Mouse (Mus musculus) left cerebral cortex, adult 18-20 months (tissue): ENCODE measurements around the gene Gm12253. TPM values are rescaled to one million over a fixed set of nuclear protein-coding genes. Genes with fewer than 3 reads are reported as not detected.

ENCODE experiments used
- DNase-seq, 2 experiments: peaks; one replicate each; pipeline ENCODE4 v3.0.0; 2021 to 2022; ENCODE audit warnings: low spot score in 2 of 2, mixed read lengths in 1 of 2
- long read RNA-seq, 2 experiments: library from polyadenylated mRNA; stranded (forward); transcript quantifications; one replicate each; pipeline ENCODE4 v2.0.0; 2021
- total RNA-seq, 2 experiments: library from RNA; stranded (reverse); gene quantifications; 2 replicates each; pipeline ENCODE4 v1.2.3; 2021

Gene Gm12253
- total RNA-seq, result not detected
- long read RNA-seq, experiment 1, result 0 reads
- long read RNA-seq, experiment 2, result 0 reads

GRCm38 (mm10) chr11:58432259-58432658, at the start of gene Gm12253:
TSS of gene Gm12253 (plus strand) at chr11:58432559.
- DNase-seq, result no peak

GRCm38 (mm10) chr11:58399985-58400645, 32.2 kb upstream of the Gm12253 start:
- DNase-seq, result no peak

GRCm38 (mm10) chr11:58400655-58401054, 31.7 kb upstream of the Gm12253 start:
- no peak for DNase-seq

- no peak for DNase-seq
Measured at GRCm38 (mm10) chr11:58408066-58408465, 24.3 kb upstream of the Gm12253 start.

- DNase-seq, result no peak
Measured at GRCm38 (mm10) chr11:58418336-58418735, 14.0 kb upstream of the Gm12253 start.

GRCm38 (mm10) chr11:58420815-58421214, 11.5 kb upstream of the Gm12253 start, which contains the start of gene 1810065E05Rik:
TSS of gene 1810065E05Rik (plus strand) at chr11:58421111.
- no peak for DNase-seq

- no peak for DNase-seq
Measured at GRCm38 (mm10) chr11:58437866-58438265, 5.5 kb downstream of the Gm12253 start.

- no peak for DNase-seq
Measured at GRCm38 (mm10) chr11:58452759-58453158, 20.4 kb downstream of the Gm12253 start, which contains the start of gene Lypd9. TSS of gene Lypd9 (minus strand) at chr11:58452923.

- DNase-seq, result no peak
Measured at GRCm38 (mm10) chr11:58453592-58453991, 21.2 kb downstream of the Gm12253 start.

GRCm38 (mm10) chr11:58462170-58462569, 29.8 kb downstream of the Gm12253 start, which contains the start of gene Olfr30:
TSS of gene Olfr30 (minus strand) at chr11:58462270.
- DNase-seq, result no peak

Other genes starting within 250 kb of the Gm12253 start
- 1 to 10 TPM; 3.8 to 5.4 TPM for gene Igtp, start 233.0 kb upstream of the Gm12253 start, total RNA-seq
- gene Irgm2, start 232.9 kb upstream of the Gm12253 start, total RNA-seq, result 1 to 10 TPM; 2.4 to 3.6 TPM
- not detected for gene 4930438A08Rik, start 157.8 kb upstream of the Gm12253 start, total RNA-seq
- 10 to 100 TPM; 25.4 to 28.9 TPM for gene Zfp692, start 125.5 kb upstream of the Gm12253 start, total RNA-seq
- 10 to 100 TPM; 39.4 to 45.1 TPM for gene Zfp672, start 102.2 kb upstream of the Gm12253 start, total RNA-seq
- 10 to 100 TPM; 50.1 to 53.7 TPM for gene Sh3bp5l, start 101.8 kb upstream of the Gm12253 start, total RNA-seq
- not detected for gene Lypd8, start 53.5 kb upstream of the Gm12253 start, total RNA-seq
- not detected for gene 1810065E05Rik, start 11.4 kb upstream of the Gm12253 start, total RNA-seq
- gene Lypd9, start 20.4 kb downstream of the Gm12253 start, total RNA-seq, result not detected
- not detected for gene Olfr30, start 29.7 kb downstream of the Gm12253 start, total RNA-seq
- gene Olfr332, start 60.0 kb downstream of the Gm12253 start, total RNA-seq, result not detected
- gene Olfr331, start 70.0 kb downstream of the Gm12253 start, total RNA-seq, result not detected
- not detected for gene Olfr330, start 102.3 kb downstream of the Gm12253 start, total RNA-seq
- gene Olfr329-ps, start 113.9 kb downstream of the Gm12253 start, total RNA-seq, result not detected
- not detected for gene Olfr328, start 123.1 kb downstream of the Gm12253 start, total RNA-seq
- gene Olfr224, start 138.0 kb downstream of the Gm12253 start, total RNA-seq, result not detected
- gene Olfr325, start 145.2 kb downstream of the Gm12253 start, total RNA-seq, result not detected
- gene Olfr324, start 162.6 kb downstream of the Gm12253 start, total RNA-seq, result not detected
- not detected for gene 2210407C18Rik, start 183.5 kb downstream of the Gm12253 start, total RNA-seq
- not detected for gene Olfr323, start 197.9 kb downstream of the Gm12253 start, total RNA-seq
- gene Trim58, start 207.9 kb downstream of the Gm12253 start, total RNA-seq, result under 1 TPM in 1 of 2 experiments, not detected in 1; 0.21 TPM
- gene Olfr322, start 226.2 kb downstream of the Gm12253 start, total RNA-seq, result not detected
- not detected for gene Olfr320, start 248.5 kb downstream of the Gm12253 start, total RNA-seq